Mouse (Mus musculus) CD8-positive naive resting alpha-beta T cell, adult 2 months (primary cell): ENCODE results near the gene Abcb5.
"Not testable (repeated sequence)": the region's sequence is repeated elsewhere in the genome, so short reads cannot be mapped to it uniquely, and the experiment has no call there.

Experiments
- DNase-seq, 2 experiments: peaks; one replicate each; pipeline ENCODE4 v3.0.0; 2022; ENCODE audit warnings: low read depth in 2 of 2, low spot score in 2 of 2

Gene Abcb5

DNA sequence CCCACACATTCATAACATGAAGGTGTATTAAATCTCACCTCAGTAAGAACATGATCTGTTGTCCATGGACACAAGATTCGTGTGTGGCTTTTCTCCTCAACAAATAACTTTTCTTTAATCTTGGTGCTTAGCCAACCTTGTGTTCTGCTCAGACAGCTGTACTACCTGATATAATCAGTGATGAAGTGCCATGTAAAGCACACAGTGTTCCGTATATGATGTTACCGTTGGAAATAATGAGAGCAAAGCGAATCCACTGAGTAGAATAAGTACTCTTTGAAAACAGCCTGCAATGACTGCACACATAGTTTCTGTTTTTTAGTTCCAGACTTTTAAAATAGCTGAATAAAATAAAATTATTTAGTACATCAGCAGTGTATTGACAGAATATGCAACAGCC, at the start of gene Abcb5:
Abcb5 (minus strand) TSS at position 101 of the 400 bp plus-strand sequence.
- DNase-seq = no peak

DNA sequence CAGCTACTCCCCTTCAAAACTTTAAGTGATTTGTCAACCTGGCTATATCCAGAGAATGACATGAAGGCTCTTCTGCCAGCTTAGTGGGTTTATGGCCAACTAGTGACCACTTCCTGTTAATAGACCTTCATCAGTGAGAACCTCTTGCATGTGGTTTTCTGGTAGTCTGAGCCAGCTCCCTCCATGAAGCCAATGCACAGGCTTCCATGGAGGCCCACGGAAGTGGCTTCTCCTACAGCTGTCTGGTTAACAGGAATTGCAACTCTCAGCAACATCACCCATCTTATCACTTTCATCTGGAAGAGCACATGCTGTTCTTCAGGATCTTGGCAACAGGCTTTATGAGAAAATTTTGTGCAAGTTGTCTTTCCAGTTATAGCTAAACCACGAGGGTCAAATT, 33.0 kb upstream of the Abcb5 start:
- DNase-seq = no peak

DNA sequence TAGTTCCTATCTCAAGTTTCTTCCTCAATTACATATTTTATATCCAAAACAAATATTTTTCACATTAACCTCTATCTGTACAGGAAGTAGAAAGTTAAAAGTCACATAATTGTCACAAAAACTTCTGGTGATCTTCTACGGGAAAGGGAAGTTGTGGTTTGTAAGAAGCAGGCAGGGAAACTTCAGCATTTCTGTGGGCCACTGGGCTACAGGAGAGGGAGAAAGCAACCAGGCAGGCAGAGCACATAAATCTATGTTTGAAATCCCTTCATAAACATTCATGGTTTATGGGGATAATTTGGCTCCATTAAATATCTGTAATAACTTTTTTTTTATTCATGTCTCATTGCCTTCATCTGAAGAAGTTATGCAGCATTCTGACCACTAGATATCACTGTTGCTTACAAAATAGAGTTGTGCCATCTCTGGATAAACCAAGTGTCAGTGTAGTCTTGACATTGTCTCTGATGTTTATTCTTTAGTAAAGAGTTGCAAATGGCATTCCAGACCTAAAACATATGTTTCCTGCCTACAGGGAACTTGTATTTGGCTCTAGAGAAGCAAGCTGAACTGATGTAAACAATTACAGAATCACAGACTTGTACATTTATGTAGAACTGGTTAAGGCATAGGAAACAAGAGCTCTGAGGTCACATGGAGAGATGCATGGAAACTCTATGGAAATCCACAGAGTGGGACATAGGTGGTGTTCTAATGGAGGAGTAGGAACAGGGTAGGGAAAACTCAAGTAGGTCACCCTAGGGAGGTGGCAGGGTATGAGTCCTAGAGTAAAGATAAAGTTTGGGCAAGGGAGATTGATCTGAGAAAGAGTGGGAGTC, 28.3 kb upstream of the Abcb5 start:
- DNase-seq = no peak

DNA sequence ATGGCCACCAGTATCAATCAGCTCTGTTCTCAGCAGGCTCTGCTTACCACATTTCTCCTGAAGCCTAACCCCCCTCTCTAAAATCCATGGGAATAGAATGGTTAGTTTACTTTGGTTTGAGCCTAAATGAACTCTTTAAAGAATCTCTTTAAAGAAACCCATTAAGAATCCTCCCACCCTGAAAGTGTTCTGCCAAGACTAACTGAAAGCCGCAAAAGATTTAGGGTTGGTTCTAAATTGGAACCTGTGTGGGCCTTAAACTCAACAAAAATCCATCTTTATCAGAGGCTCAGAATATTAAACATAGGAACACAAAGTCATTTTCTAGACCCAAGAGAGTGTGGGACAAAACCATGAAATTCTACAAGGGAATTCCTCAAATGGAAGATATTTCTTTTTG, 18.6 kb upstream of the Abcb5 start:
- DNase-seq = no peak

DNA sequence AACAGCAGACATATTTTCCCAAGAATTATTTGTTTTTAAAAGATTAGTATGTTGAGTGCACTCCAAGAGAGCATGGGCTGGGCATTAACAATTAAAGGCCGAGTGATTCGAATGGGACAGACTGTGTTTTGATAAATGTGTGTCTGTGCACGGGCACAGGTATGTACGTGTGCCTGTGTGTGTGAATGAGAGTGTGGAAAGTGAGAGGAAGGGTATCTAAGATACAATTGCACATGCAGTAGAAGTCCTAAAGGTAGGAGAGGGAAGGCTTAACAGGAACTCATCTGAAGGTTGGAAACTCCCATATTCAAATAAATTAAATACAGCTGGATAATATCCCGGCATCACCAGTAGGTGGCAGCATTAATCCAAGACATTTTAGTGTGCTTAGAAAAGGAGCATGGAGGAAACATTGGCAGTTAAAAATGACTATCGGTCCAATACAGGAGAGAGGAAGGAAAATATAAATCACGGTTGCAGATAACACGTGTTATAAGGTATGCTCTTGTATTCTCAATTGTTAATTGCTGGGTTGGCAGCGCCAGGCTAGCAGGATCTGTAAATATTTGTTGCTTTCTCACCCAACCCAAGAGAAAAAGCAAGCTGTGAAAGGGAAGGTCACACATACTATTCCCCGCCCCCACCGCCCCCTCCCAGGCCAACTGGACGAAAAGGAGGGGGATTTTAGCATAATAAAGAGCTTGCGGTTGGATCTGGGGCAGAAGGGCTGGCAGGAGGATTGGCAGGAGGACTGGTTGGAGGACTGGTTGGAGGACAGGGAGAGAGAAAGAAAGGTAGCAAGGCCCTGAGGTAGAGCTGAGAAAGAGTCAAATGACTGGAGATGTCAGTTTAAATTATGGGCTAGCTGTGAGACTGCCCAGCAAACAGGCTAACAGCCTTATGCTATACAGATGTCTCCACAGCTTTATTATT, 35.6 kb downstream of the Abcb5 start:
- peak; percentile 20 to 36 for DNase-seq

DNA sequence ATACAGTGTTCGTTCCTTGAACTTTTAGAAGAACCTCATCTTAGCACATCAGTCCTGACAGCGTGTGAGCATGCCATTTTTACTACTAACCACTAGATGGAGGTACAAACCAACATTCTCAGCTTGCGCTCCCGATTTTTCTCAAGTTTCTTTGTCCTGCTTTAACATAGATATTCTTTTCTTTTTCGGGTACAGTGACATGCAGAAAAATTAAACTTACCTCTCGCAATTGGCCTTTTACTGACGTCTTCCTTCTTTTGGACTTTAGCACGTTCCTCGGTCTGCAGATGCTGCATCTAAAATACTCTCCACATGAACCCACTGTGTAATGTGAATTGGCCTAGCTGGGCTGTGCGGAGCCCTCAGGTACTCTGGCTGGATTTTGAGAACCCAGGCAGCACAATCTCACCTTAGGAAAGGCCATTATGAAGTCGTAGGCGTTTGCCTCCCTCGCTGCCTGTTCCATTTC, 39.4 kb downstream of the Abcb5 start:
- DNase-seq = no peak

DNA sequence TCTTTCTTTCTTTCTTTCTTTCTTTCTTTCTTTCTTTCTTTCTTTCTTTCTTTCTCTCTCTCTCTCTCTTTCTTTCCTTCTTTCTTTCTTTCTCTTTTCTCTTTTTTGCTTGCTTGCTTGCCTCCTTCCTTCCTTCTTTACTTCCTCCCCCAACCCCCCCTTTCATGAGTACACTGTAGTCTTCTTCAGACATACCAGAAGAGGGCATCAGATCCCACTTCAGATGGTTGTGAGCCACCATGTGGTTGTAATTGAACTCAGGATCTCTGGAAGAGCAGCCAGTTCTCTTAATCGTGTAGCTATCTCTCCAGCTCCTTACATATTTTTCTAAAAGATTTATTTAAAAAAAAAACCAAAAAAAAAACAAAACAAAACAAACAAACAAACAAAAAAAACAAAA, 42.3 kb downstream of the Abcb5 start:
- DNase-seq = not testable (repeated sequence)

DNA sequence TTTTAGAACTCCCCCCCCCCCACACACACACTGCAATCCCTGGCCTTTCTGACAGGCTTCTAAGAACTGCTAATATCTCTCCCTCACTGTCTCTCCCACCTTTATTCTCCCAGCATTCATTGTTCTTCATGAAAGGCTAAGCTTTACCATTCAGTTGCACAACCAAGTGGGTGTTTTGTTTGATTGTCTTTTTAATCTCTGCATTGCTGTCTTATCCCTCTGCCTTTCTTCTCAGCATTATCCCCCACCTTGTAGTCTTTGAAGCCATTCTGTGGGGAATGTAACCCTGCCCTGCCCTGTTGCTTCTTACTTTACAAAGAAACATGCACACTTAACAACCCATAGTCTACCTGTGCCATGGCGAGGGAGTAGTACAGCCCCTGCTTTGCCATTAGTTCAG, 48.5 kb downstream of the Abcb5 start:
- no peak for DNase-seq

DNA sequence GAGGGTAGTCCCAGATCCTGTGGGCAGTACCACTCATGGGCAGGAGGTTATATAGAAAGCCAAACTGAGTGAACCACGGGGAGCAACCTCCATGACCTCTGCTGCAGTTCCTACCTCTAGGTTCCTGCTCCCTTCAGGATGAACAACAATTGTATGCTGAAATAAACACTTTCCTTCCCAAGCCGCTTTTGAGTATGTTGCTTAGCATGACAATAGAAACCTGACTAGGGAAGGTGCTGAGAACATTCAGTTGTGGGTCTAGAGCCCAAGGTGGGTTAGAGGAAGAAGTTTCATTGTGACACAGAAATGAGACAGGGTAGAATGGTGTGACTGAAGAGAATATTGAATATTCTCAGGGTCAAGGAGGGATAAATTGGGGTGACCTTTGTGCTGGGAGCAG, 55.9 kb downstream of the Abcb5 start:
- DNase-seq = no peak

DNA sequence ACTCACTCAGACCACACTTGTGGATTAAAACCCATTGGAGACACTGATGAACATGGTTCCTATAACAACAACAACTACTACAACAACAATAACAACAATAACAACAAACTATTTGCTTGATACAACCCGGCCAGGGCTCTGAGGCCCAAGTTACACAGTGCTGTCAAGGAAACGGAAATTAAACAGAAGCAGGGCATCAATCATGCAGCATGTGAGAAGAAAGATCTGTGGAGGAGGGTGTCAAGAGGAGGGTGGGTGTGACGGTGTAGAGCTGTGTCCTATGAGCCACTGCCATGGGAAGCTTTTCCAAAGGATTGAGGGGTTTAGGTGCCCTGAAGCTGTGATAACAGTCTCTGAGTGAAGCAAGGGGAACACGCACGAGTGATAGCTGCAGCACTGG, 64.0 kb downstream of the Abcb5 start:
- no peak for DNase-seq

DNA sequence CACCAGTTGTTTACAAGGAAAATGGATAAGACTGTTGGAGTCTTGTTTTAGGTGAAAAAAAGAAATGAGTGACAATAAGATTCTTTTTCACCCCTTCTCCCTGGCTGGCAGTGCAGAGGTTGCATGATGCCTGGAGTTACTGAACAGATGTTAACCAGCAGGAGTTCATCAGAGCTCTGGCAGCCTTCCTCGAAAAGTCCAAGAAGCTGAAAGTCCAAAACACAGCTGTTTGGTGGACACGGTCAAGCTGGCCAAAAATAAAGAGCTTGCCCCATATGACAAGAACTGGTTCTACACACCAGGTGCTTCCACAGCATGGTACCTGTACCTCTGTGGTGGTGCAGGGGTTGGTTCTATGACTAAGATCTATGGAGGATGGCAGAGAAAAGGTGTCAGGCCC, 78.3 kb downstream of the Abcb5 start:
- no peak for DNase-seq

DNA sequence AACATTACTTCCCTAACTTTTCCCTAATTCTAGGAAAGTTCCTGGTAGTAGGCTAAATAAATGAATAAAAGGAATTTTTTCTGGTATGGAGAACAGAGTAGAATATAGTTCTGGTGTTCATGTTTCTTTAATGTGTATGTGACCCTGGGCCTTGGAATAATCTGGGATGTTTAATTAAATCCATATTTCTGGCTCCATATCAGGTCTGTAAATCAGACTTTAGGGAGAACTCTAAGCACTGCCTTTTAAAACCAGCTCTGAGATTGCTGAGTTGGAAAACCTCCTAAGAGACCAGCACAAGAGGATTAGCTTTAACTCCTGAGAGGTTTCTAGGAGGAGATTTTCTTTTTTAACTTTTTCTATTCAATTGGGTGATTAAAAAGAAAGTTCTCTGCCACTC, 83.4 kb downstream of the Abcb5 start:
- no peak for DNase-seq

DNA sequence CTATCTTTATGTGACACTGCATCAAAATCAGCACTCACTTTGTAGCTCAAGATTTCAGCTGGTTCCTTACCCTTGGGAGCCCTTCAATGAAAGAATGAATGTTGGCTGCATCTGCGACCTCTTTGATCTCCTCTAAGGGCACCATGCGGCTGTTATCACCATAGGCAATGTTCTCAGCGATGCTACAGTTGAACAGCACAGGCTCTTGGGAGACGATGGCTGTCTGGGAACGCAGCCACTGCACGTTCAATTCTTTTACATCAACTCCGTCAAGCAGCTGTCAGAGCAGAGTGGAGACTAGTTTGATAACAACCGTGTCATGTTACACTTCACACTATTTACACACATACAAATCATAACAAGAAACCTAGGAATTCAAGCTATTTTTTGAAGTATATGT, 93.5 kb downstream of the Abcb5 start:
- DNase-seq = no peak

DNA sequence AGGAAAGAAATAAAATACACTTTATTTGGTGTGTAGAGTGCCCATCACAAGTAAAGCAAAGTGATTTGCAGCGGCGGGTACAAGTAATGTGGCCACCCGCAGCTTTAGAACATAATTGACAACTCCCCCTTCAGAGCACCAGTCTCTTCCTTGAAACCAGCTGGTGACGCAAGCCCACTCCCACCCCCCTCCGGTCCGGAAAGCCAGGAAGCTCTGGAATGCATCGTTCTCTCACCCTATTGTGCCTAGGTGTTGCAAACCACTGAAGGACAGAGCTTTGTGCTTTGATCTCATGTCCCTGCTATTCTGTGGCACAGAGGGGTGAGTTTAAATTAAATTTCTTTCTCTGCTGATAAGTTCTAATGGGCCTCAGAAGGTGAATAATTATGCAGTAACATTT, 110.1 kb downstream of the Abcb5 start:
- no peak for DNase-seq

DNA sequence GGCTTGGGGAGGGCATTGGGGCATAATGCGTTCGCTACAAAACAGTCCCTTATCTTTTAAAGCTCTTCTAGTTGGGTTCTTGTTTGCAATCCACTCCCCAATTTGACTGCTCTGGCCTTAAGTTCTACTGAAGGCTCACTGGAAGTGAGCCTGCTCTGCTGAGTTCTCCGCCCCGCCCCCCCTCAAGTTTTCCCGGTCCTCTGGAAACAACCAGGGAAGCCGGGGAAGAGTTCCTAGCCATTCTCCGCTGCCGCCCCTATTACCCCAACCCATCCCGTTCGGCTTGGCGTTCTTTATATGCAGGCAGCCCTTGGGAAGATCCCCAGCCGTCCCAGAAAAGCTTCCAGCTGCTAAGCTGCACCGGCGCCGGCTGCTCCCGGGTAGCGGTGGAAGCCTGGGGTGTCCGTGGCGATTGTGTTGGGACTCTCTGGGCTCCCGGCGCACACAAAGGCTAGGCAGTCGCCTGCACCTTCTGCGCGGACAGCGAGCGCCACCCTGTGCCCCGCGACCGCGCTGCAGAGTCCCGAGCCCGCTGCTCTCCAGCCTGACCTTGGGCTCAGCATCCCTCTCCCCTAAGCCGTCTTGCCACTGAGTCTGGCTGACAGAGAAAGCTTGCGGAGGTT, 111.3 kb downstream of the Abcb5 start:
- no peak for DNase-seq

DNA sequence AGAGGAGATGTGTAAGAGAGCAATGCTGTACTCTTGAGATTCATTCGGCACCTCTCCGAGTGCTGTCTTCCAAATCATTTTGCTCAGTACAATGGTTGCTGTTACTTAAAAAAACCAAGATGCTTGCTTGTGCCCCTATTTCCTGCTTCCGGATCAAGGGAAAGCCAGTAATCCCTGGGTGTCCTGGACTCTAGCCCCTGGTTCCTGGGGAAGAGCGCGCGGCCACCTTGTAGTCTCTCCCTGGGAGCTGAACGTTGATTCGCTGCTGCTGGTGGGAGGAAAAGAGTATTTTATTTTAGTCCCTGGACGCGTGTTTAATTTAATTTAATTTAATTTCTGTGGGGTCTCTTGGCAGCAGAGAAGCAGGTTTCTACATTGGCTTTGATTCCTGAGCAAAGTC, 111.8 kb downstream of the Abcb5 start:
- no peak for DNase-seq

DNA sequence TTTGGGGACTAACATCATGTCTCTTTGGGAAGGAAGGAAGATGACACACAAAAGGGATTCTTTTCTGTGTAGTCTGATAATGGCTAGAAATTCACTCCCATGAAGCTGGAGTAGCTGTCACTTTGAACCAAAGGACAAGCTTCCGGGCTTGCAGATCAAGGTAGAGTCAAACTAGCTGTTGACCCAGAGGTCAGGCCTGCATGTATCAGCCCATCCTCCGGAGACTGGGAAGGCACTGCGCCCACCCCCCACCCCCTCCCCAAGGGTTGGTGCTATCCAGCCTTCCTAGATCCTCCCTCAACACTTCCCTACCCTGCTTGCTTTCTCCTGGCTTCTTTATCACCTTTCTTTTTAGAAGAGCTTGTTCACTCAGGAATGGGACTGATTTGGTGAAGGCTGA, 112.9 kb downstream of the Abcb5 start:
- DNase-seq = no peak

DNA sequence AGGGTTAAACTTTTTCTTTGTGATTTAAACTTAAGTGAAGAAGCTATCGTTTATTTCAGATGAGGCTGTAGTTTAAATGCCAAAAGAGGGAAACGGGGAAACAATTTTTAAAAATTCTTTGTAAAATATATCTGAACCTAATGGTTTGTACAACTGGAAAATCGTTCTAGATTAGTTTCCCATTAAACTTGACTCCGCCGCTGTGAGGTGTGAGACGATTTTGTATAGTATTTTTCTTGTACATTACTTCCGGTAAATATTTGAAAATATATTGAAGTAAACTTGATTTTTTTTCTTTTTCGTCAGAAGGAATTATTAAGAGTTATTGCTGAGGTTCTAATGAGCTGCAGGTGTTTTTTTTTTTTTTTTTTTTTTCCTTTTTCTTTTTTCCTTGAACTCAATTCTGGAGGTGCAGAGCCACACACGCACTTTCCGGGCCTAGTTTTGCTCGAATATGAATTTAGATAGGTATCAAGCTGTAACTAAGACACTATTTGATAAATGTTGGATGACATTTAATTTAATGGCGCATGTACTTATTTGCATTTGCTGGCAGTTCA, 115.3 kb downstream of the Abcb5 start:
- no peak for DNase-seq

DNA sequence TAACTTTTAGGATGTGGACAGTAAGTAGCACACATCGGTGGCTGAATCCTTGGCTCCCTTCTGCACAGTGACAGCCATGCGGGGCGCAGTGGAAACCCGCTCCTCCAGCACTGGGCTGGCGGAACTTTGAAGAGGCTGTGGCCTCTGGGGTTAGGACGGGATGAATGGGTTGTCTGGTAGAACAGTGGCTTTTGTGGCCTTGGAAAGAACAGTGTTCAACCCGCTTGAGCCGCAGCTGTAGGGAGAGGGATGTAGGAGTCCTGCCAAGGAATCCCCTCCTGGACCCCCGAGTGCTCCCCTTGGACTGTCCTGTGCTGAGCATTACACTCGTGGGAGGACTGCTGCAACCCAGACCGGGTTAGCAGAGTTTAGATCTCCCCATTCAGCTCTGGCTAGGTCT, 116.2 kb downstream of the Abcb5 start:
- DNase-seq = no peak

DNA sequence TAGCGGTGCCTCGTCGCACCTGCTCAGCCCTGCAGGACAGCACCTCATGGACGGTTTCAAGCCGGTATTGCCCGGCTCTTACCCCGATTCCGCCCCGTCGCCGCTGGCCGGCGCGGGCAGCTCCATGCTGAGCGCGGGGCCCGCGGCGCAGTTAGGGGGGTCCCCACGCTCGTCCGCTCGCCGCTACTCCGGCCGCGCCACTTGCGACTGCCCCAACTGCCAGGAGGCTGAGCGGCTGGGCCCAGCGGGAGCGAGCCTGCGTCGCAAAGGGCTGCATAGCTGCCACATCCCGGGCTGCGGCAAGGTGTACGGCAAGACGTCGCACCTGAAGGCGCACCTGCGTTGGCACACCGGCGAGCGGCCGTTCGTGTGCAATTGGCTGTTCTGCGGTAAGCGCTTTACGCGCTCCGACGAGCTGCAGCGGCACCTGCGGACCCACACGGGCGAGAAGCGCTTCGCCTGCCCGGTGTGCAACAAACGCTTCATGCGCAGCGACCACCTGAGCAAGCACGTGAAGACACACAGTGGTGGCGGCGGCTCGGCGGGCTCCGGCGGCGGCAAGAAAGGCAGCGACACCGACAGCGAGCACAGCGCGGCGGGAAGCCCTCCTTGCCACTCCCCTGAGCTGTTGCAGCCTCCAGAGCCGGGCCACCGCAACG, 116.9 kb downstream of the Abcb5 start:
- no peak for DNase-seq
